10 mouse cellular contexts compared by ENCODE assay signal in the genomic region with DNA sequence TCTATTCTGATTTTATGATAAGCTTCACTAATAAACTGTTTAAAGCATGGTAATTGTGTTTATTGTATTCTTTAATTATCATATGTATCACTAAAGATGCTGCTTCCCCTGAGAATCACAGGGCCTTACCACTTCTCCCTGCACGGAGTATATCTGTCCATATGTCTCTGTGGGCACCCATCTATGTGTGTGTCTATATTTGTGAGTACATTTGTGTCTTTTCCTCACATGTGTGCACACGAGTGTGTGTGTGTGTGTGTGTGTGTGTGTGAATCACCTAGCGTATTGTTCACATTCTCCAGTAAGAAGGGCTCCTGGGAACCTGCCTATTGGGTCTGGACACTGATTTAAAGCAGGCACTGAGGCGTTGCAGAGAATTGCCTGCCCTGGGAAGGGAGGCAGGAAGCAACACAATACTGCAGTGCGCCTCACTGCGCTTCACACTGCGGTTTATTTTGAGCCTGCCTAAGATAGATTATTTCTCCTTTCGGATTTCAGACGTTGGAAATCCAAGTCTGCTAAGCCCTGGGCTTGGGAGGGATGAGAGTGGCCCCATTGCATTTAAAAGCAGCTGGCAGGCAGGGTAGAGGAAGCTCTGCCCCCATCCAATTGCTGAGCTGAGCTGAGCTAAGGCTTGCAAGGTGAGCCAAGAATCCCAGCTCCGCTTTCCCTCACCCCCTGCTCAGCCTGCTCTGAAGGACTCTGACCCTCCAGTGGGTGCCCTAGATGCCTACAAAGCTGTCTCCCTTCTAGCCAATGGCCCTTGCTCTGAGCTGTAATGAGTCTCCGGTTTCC. TPM values are rescaled to one million over a fixed set of nuclear protein-coding genes. Genes with fewer than 3 reads are reported as not detected.
A peak's percentile ranks its signal among the peaks of the same experiment; 100 is the strongest.
DNase-seq lines count a peak whose midpoint lies in the region; ATAC-seq lines count a peak whose summit lies in the region.
"Had no signal": no experiment of that assay in that cellular context is flagged by ENCODE, and none has a peak within 500 bp of the region (broad histone marks: within the 10 kb centered on the region; RNA-seq: fewer than 3 reads in every experiment).

No protein-coding gene starts in this region.

- peak overlapping the region; percentile 58; the same call in 1 of the 2 replicates for H3K27ac ChIP-seq in neural tube, embryonic 11.5 days (ENCODE audit: low read depth, low read length)
- peak overlapping the region; percentile 74 for H3K27ac ChIP-seq in midbrain, embryonic 10.5 days (replicated peaks)

- H3K9ac ChIP-seq in neural tube, embryonic 11.5 days (ENCODE audit: low read length), result no peak overlapping the region; the same call in 1 of the 2 replicates

- H3K27me3 ChIP-seq in neural tube, embryonic 11.5 days (ENCODE audit: control insufficient read depth, insufficient read depth, low read length), result no peaks in the 10 kb centered on the region
- H3K27me3 ChIP-seq in midbrain, embryonic 10.5 days (ENCODE audit: low read depth, poor library complexity, severe bottlenecking), result no peaks in the 10 kb centered on the region

- 51% methylated on average over 11 of the region's 11 CpGs for WGBS in neural tube, embryonic 11.5 days
- WGBS in midbrain, embryonic 10.5 days, result 34% methylated on average over 11 of the region's 11 CpGs

- no peaks in the 10 kb centered on the region for H3K9me3 ChIP-seq in neural tube, embryonic 11.5 days (ENCODE audit: control insufficient read depth, low read length)
- no peaks in the 10 kb centered on the region for H3K9me3 ChIP-seq in midbrain, embryonic 10.5 days (replicated peaks)

- H3K4me2 ChIP-seq in neural tube, embryonic 11.5 days (ENCODE audit: low read depth), result no peak overlapping the region

- peak; percentile 35 for DNase-seq in neural tube, embryonic 11.5 days (ENCODE audit: low spot score)
- DNase-seq in neural tube, embryonic 10.5 days (ENCODE audit: extremely low spot score, low spot score), result no peak
- DNase-seq in kidney, adult 8-10 months, result peak; percentile 9 to 45
- DNase-seq in midbrain, embryonic 10.5 days (ENCODE audit: low spot score), result no peak
- DNase-seq in telencephalon, adult 2 months (ENCODE audit: low read depth, low spot score), result peak; percentile 95
- DNase-seq in gastrocnemius, postnatal 25 days, result no peak
- DNase-seq in thymus, postnatal 25 days, result no peak
- no peak for DNase-seq in thymus, postnatal 0 days (ENCODE audit: low spot score)

- no peaks in the 10 kb centered on the region for H3K4me1 ChIP-seq in neural tube, embryonic 11.5 days (ENCODE audit: control insufficient read depth, insufficient read depth, low read length)
- H3K4me1 ChIP-seq in midbrain, embryonic 10.5 days, result peaks cover 24% of the 10 kb centered on the region

- H3K4me3 ChIP-seq in neural tube, embryonic 11.5 days (ENCODE audit: low read depth, low read length), result no peak overlapping the region
- no peak overlapping the region for H3K4me3 ChIP-seq in midbrain, embryonic 10.5 days

- no peak; the same call in 1 of the 2 replicates for ATAC-seq in neural tube, embryonic 11.5 days (ENCODE audit: insufficient read depth, low FRiP score, low TSS enrichment)

- H3K36me3 ChIP-seq in neural tube, embryonic 11.5 days (ENCODE audit: control insufficient read depth, insufficient read depth, low read length), result no peaks in the 10 kb centered on the region
- no peaks in the 10 kb centered on the region for H3K36me3 ChIP-seq in midbrain, embryonic 10.5 days

RNA-seq across cellular contexts. Expression of a gene that starts 48.6 kb away (rescaled TPM):
- 4.9 and 5.3 TPM in 2 replicates for polyA plus RNA-seq in neural tube, embryonic 11.5 days (2014; fragmentation: Nextera tagmentation; extraction: Ambion mirVana)
- polyA plus RNA-seq in midbrain, embryonic 10.5 days (2016; fragmentation: Nextera tagmentation; extraction: Ambion mirVana), result 10.8 and 12.0 TPM in 2 replicates
- not detected for total RNA-seq in gastrocnemius, postnatal 25 days (2021)
- polyA plus RNA-seq in thymus, postnatal 0 days (2015; fragmentation: Nextera tagmentation; extraction: Ambion mirVana), result 0.17 and 0.19 TPM in 2 replicates
- total RNA-seq: CH12.LX; common myeloid progenitor, adult 5-6 weeks had no signal

Comparison
In these comparisons a context has a peak if more than half of its experiments do, and no peak if none do; other contexts are left out.
1. DNase-seq: peak in neural tube, embryonic 11.5 days (single experiment), kidney, adult 8-10 months (2 of 2) and telencephalon, adult 2 months (single experiment); none in neural tube, embryonic 10.5 days (single experiment), midbrain, embryonic 10.5 days (single experiment), gastrocnemius, postnatal 25 days (single experiment), thymus, postnatal 25 days (single experiment) and thymus, postnatal 0 days (single experiment).